Comparison of ENCODE assay signal across 8 mouse cellular contexts in the genomic region with DNA sequence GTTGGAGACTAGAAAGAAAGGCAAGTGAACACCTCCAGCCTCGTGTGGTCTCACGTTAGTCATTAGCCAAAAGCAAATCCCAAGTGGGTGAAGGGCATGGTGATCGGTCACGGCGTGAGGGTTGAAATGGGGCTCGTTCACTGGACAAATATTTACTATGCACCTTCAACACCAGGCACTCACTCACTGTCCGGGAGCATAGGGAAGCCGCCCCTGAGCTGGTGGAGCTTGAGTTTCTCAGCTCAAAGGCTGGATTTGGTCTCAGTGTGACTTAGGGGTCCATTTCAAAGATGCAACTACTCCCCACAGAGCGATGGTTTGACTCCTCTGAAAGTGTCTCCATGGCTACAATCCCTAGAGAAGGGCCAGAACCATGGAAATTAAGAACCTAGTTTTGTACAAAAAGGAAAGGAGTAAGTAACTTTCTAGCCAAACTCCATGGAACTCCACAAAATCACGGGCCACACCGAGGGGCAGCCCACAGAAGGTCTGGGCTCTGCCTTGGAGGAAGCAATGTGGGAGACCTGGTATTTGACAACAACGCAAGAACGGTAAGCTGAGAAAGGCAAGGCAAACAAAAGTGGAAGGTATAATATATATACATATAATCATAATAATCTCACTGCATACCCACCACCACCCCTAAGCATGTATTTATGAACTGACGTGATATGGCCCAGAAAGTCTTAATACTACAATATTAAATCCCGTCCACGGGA.
A peak's percentile ranks its signal among the peaks of the same experiment; 100 is the strongest.
DNase-seq lines count a peak whose midpoint lies in the region; ATAC-seq lines count a peak whose summit lies in the region.

No protein-coding gene starts in this region.

- 14% methylated on average over 16 of the region's 16 CpGs for WGBS in hindbrain, embryonic 16.5 days
- WGBS in limb, embryonic 15.5 days, result 18% methylated on average over 16 of the region's 16 CpGs
- 18% methylated on average over 16 of the region's 16 CpGs for WGBS in neural tube, embryonic 12.5 days

- H3K4me3 ChIP-seq in hindbrain, embryonic 16.5 days (ENCODE audit: low read length), result peak overlapping the region; percentile 18; the same call in 1 of the 2 replicates
- peak overlapping the region; percentile 33; the same call in 1 of the 2 replicates for H3K4me3 ChIP-seq in limb, embryonic 15.5 days
- 0 out of 2 replicates have a peak overlapping the region, but pooled peaks have one; percentile 18 for H3K4me3 ChIP-seq in neural tube, embryonic 12.5 days

- H3K4me1 ChIP-seq in hindbrain, embryonic 16.5 days (ENCODE audit: control insufficient read depth, insufficient read depth, low read depth, low read length), result peaks cover 19% of the 10 kb centered on the region
- peaks cover 37% of the 10 kb centered on the region for H3K4me1 ChIP-seq in limb, embryonic 15.5 days
- H3K4me1 ChIP-seq in neural tube, embryonic 12.5 days, result peaks cover 7% of the 10 kb centered on the region

- H3K36me3 ChIP-seq in hindbrain, embryonic 16.5 days (ENCODE audit: control insufficient read depth, insufficient read depth, low read length), result no peaks in the 10 kb centered on the region
- H3K36me3 ChIP-seq in limb, embryonic 15.5 days, result no peaks in the 10 kb centered on the region
- no peaks in the 10 kb centered on the region for H3K36me3 ChIP-seq in neural tube, embryonic 12.5 days

- peak overlapping the region; percentile 59 for H3K27ac ChIP-seq in hindbrain, embryonic 16.5 days (ENCODE audit: low read depth, low read length)
- peak overlapping the region; percentile 84 for H3K27ac ChIP-seq in limb, embryonic 15.5 days
- no peak overlapping the region for H3K27ac ChIP-seq in neural tube, embryonic 12.5 days

- peak overlapping the region; percentile 58 for H3K4me2 ChIP-seq in hindbrain, embryonic 16.5 days (ENCODE audit: low read length)
- peak overlapping the region; percentile 48 for H3K4me2 ChIP-seq in limb, embryonic 15.5 days
- H3K4me2 ChIP-seq in neural tube, embryonic 12.5 days (replicated peaks), result peak overlapping the region; percentile 47

- peak; percentile 10 for DNase-seq in adrenal gland, postnatal 10 days
- no peak for DNase-seq in adrenal gland, adult 8-10 months
- peak; percentile 29 for DNase-seq in embryo, embryonic 10 days (ENCODE audit: low spot score)
- no peak for DNase-seq in Muller cell, postnatal 12 days (ENCODE audit: inconsistent ontology term)
- DNase-seq in MN1 (ENCODE audit: low spot score), result no peak

- peak; percentile 2; the same call in 1 of the 2 replicates for ATAC-seq in hindbrain, embryonic 16.5 days
- ATAC-seq in limb, embryonic 15.5 days (ENCODE audit: insufficient number of reproducible peaks, low FRiP score, low TSS enrichment, low read depth), result no peak
- no peak; the same call in none of the 2 replicates for ATAC-seq in neural tube, embryonic 12.5 days (ENCODE audit: low FRiP score, low read depth)

- 0 out of 2 replicates have a peak overlapping the region, but pooled peaks have one; percentile 23 for H3K9ac ChIP-seq in hindbrain, embryonic 16.5 days (ENCODE audit: low read depth, low read length)
- no peak overlapping the region for H3K9ac ChIP-seq in limb, embryonic 15.5 days
- no peak overlapping the region for H3K9ac ChIP-seq in neural tube, embryonic 12.5 days

- H3K9me3 ChIP-seq in hindbrain, embryonic 16.5 days (ENCODE audit: control insufficient read depth, low read length), result no peaks in the 10 kb centered on the region
- H3K9me3 ChIP-seq in limb, embryonic 15.5 days, result no peaks in the 10 kb centered on the region
- no peaks in the 10 kb centered on the region for H3K9me3 ChIP-seq in neural tube, embryonic 12.5 days

- H3K27me3 ChIP-seq in hindbrain, embryonic 16.5 days (replicated peaks; ENCODE audit: control insufficient read depth, insufficient read depth, low read length), result no peaks in the 10 kb centered on the region
- no peaks in the 10 kb centered on the region for H3K27me3 ChIP-seq in limb, embryonic 15.5 days
- H3K27me3 ChIP-seq in neural tube, embryonic 12.5 days (replicated peaks), result no peaks in the 10 kb centered on the region

Comparison
In these comparisons a context has a peak if more than half of its experiments do, and no peak if none do; other contexts are left out.
1. DNase-seq: peak in adrenal gland, postnatal 10 days (single experiment) and embryo, embryonic 10 days (single experiment); none in adrenal gland, adult 8-10 months (single experiment), Muller cell, postnatal 12 days (single experiment) and MN1 (single experiment).
2. Peak in every context shown above with its lines, with median percentiles within 50 percentile points of each other: H3K4me2 ChIP-seq and H3K4me3 ChIP-seq.